Mouse (Mus musculus) naive thymus-derived CD4-positive, alpha-beta T cell, adult 2 months (primary cell): ENCODE data around the gene Mylpf.

Experiments
- DNase-seq: peaks from one replicate; pipeline ENCODE4 v3.0.0-alpha.2; 2011; ENCODE audit warnings: low read depth

Mylpf gene

DNA sequence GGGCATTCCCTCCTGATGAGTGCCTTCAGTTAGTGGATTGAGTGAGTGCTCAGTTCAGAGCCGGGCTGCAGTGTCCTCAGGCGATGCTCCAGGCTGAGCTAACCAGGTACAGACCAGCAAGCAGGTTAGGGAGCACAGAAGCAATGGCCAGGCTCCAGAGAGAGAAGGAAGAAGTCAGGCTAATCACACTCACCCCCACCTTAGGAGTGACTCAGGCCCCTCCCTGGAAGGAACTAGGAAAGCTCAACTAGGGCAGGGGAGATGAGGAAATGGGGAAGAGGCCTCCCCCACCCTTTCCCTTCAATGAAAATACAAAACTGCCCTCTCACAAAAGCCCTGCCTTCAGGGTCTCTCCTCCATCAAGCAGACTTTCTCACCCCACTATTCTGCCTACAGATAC is 2.1 kb upstream of the Mylpf start:
- DNase-seq, result no peak

DNA sequence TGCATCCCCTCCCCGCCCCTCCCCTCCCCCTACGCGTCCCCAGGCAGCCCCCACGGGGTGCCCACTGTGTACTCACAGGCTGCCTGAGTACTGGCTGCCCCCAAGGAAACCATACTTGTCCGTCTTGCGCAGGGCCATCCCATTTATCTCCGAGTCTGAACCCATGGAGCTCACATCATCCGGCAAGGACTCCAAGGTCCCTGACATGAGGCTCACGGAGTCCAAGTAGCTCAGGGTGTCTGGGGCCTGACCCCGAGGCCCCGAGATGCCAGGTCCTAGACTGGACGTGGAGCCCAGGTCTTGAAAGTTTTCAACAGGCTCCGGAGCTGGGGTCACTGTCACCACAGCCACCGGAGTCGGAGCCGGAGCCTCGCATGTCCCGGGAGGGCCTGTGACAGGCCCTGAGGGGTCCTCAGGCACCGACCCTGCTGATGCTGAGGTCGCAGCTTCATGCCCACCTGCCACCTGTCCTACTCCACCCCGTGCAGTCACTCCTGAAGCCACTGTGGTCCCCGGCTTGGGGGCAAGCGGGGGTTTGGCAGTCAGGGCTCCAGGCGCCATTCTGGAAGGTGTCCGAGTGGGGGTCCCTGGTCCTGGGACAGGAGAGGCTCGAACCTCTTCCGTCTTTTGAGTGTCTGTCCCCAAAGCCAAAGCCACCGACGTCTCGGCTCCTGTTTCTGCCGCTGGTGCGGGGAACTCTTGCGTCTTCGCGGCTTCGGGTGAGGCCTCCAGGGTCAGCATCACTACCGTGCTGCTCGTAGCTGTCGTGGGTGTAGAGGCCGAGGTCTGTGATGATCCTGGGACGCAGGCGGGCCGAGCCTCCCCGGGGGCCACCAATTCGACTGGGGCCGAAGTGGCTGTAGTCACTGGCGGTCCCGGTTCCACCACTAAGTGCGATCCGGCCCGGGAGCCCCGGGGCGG is 1.1 kb upstream of the Mylpf start:
- DNase-seq, result peak; percentile 60

GRCm38 (mm10) chr7:127208295-127208552 is 466 bp upstream of the Mylpf start, which contains the start of gene Tbc1d10b:
Gene Tbc1d10b (minus strand): TSS chr7:127208468.
- no peak for DNase-seq

DNA sequence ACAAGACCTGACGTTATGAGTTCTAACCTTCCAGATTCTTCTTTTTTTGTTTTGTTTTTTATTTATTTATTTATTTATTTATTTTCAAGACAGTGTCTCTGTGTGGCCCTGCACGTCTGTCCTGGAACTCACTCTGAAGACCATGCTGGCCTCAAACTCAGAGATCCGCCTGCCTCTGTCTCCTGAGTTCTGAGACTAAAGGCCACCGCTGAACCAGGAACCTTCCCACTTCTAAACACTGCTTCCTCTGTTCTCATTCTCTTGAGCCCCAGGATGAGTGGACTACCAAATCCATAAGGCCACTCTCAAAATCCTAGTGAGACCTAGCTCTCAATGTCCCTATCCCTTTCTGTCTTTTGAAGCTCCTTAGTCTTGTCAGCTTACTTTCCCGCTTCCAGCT is 1.2 kb downstream of the Mylpf start:
- DNase-seq, result no peak

GRCm38 (mm10) chr7:127210266-127210665 is 1.6 kb downstream of the Mylpf start:
- DNase-seq, result no peak

DNA sequence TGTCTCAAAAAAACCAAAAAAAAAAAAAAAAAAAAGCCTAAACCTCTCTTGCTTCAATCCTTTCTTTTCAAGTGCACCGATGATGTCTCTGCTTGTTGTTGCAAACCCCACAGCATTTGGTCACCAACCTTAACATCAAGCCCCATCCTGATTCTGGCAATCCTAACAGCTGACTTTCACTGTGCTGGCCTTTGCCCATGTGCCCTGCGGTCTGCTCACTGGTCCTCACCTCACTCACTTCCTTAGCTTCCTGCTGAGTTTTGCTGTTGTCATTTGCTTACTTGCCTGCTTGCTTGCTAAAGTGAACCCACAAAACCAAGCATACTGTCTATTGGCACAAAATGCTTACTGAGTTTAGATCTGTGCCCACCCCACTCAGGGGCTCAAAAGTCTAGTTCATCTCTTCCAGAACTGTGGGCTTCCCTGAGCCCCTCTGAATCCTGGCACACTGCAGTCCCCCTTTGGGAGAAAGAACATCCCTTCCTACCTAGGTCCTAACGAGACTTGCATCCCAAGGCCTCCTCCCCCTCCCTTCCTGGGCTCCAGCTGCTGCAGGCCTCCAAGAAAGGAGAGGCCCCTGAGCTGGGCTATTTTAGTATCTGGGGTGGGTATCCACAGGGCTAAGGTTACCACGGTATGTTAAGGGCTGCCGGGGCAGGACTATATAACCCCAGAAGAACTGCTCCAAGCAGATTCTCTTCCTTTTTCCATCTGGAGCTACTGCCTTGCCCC is 2.5 kb downstream of the Mylpf start:
- no peak for DNase-seq

DNA sequence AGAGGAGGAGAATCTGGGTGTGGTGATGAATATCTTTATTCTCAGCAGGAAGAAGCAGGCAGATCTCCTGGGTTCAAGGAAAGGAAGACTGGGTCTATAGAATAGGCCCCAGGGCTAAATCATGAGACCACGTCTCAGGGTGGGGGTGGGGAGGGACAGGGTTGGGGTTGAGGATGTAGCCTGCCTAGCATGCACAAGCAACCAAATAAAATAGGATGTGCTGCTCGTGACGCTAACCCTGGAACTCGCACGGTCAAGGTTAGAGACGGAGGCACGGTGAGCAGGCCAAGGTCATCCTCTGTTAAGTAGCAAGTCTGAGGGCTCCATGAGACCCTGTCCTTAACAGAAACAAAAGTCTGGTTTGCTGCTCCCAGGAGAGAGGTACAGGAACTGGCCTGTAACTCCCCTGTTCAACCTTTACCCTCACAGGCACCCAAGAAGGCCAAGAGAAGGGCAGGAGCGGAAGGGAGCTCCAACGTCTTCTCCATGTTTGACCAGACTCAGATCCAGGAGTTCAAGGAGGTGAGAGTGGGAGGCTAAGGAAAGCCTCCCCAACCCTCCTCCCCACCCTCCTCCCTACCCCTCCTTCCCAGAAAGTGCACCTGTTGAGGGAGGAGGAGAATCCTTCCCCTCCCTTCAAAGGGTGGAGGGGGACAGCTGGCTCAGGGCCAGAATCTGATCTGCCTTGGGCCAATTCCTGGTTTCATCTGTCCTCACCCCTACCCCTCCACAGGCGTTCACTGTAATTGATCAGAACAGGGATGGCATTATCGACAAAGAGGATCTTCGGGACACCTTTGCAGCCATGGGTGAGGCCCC is 4.0 kb downstream of the Mylpf start:
- no peak for DNase-seq

GRCm38 (mm10) chr7:127213485-127213884 is 4.8 kb downstream of the Mylpf start:
- DNase-seq, result peak; percentile 76

- DNase-seq, result no peak
Observed at GRCm38 (mm10) chr7:127213930-127214329, 5.2 kb downstream of the Mylpf start.

DNA sequence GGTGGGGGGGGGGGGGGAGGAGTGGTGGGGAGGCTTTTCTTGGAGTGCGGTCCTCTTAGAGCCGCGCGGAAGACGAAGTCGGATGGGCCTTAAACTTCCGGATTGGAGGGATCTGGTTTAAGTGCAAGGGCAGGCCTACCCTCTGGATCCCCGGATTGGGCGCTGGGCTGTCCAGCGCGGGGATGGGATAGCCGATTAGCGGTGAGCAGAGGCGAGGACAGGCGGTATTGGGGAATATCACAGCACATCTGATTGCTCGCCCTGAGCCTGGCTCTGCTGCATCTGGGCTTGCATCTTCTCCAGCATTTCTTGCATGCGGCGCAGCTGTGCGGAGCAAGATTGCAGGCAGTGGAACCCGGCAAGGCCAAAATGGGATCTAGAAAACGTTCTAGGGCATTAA is 5.8 kb downstream of the Mylpf start:
- DNase-seq, result no peak

- peak; percentile 89 for DNase-seq
Observed at GRCm38 (mm10) chr7:127214981-127215871, 6.5 kb downstream of the Mylpf start.

- no peak for DNase-seq
Observed at GRCm38 (mm10) chr7:127216307-127216706, 7.6 kb downstream of the Mylpf start.

DNA sequence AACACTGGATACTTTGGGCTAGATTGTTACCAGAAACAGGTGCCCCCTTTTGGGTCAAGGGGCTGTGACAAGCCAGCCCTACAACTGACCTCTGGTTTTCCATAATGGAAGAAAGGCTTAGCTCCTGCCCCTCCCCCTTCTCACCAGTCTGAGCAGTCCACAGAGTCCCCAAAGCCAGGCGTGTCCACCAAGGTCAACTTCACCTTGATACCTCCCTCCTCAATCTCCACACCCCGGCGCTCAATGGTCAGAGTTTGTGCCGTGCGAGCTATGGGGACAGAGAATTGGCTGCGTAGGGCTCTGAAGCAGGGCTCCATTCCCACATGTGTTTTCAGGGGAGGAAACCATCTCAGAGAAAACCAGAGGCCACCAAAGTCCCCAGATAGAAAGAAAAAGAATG is 8.8 kb downstream of the Mylpf start:
- DNase-seq, result no peak

- peak; percentile 82 for DNase-seq
Observed at GRCm38 (mm10) chr7:127217901-127218642, 9.4 kb downstream of the Mylpf start.

DNA sequence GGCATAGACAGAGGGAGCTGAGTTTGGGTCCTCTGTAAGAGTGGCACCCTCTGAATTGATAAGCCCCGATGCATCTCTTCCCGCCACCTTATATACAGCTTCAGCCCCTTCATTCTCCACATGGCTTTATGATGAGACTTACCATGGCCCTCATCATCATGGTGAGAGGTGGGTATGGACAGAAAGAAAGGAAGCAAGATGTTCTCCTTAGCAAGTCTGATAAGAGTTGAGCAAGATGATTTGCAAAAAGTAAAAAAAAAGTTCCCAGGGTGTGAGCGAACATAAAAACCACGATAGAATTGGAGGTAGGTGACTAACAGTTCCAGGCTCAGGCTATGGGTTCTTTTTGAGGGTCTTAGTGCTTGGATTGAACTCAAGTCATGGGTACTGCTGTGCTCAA is 10.0 kb downstream of the Mylpf start:
- DNase-seq, result no peak

DNA sequence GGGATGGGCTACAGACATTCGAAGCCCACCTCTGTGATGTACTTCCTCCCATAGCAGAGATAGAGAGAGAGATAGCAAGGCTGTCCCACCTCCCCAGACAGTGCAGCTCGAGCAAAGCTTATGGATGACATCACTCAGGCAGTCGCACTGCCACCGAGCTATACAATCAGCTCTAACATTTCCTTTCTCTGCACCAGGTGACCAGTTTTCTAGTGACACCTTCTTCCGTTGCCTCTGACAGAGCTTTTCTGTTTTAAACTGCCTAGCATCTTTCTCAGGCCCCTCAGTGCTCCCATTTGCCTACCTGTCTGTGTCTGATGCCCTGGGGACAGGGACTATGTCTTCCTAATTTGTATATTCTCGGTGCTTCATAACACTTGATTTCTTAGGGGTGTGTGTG is 11.8 kb downstream of the Mylpf start:
- DNase-seq, result peak; percentile 86

DNA sequence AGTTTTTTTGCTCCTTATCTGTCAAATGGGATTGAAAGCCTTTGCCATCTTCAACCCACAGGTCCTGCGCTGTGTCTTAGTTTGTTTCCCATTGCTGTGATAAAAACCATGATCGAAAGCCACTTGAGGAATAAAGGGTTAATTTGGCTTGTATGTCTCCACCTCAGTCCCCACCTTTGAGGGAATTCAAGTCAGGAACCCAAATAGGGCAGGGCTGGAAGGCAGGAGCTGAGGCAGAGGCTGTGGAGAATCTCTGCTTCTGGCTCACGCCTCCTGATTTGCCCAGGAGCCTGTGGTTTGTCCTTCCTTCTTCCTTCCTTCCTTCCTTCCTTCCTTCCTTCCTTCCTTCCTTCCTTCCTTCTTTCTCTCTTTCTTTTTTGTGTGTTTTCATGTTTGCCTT is 14.4 kb downstream of the Mylpf start:
- no peak for DNase-seq

GRCm38 (mm10) chr7:127223515-127224478 is 15.1 kb downstream of the Mylpf start:
- no peak for DNase-seq

DNA sequence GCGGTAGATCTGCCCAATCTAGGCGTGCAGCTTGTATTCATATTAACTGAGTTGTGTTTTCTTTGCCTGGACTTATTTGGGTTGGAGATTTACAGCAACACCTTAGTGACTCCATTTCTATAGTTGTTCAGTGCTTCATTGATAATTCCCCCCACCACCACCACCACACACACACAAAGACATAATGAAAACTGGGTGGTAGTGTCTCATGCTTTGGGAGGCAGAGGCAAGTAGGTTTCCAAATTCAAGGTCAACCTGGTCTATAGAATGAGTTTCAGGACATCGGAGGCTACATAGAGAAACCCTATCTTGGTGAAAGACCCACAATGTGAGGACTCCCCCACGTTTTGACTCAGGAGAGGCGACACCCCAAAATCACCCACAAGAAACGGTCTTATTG is 15.9 kb downstream of the Mylpf start:
- no peak for DNase-seq
